Mouse (Mus musculus) CH12.LX (cell line): Measurements from ENCODE around the gene Pkp4. TPM values are rescaled to one million over a fixed set of nuclear protein-coding genes. Genes with fewer than 3 reads are reported as not detected.

Source experiments
- DNase-seq: peaks from one replicate; pipeline ENCODE4 v3.0.0-alpha.2; 2013; ENCODE audit errors: extremely low read depth
- H3K27ac ChIP-seq: 2 replicates; pipeline ENCODE4 v1.5.1; 2012; ENCODE audit warnings: low read depth, mild to moderate bottlenecking, control low read depth, moderate library complexity; ENCODE audit not compliant: insufficient read depth
- H3K27me3 ChIP-seq: replicated peaks from 2 replicates; pipeline ENCODE3; 2012; ENCODE audit warnings: inconsistent platforms
- H3K36me3 ChIP-seq, 2 experiments: replicated peaks in 1 of 2; 2 replicates each; pipeline versions ENCODE3 to v1.6.1; 2012; ENCODE audit warnings: inconsistent platforms in 1 of 2, low read length in 1 of 2, mild to moderate bottlenecking in 1 of 2, mixed read lengths in 1 of 2, moderate library complexity in 1 of 2; ENCODE audit not compliant: control insufficient read depth in 1 of 2, insufficient read depth in 1 of 2
- H3K4me1 ChIP-seq, 2 experiments: 2 replicates each; pipeline ENCODE4 v1.6.1; 2012; ENCODE audit warnings: inconsistent platforms in 1 of 2, moderate library complexity in 1 of 2; ENCODE audit not compliant: insufficient read depth in 2 of 2, control insufficient read depth in 1 of 2
- H3K4me2 ChIP-seq: 2 replicates; pipeline ENCODE4 v1.6.1; 2012; ENCODE audit warnings: low read depth, mild to moderate bottlenecking, control low read depth; ENCODE audit not compliant: poor library complexity, insufficient read depth, severe bottlenecking
- H3K4me3 ChIP-seq, 3 experiments: fragments of 150-350 bp in 1 of 3; sonication (generic) in 1 of 3; replicated peaks in 1 of 3; 2 replicates each; pipeline versions ENCODE3 to v1.5.1; 2011 to 2012; ENCODE audit warnings: low read depth in 2 of 3, low read length in 2 of 3, mild to moderate bottlenecking in 2 of 3, moderate library complexity in 2 of 3, control low read depth in 1 of 3, improper control_type of control experiment in 1 of 3, inconsistent platforms in 1 of 3, mixed read lengths in 1 of 3; ENCODE audit not compliant: poor library complexity in 1 of 3
- H3K79me2 ChIP-seq: replicated peaks from 2 replicates; pipeline ENCODE4 v1.6.1; 2012; ENCODE audit warnings: mild to moderate bottlenecking, moderate library complexity; ENCODE audit not compliant: control insufficient read depth, poor library complexity, insufficient read depth, severe bottlenecking; ENCODE audit errors: extremely low read depth
- H3K9ac ChIP-seq: 2 replicates; pipeline ENCODE4 v1.6.1; 2012; ENCODE audit warnings: low read depth, mild to moderate bottlenecking, control low read depth, moderate library complexity; ENCODE audit not compliant: insufficient read depth
- H3K9me3 ChIP-seq: replicated peaks from 2 replicates; pipeline ENCODE3; 2012; ENCODE audit warnings: low read length, inconsistent platforms, mixed read lengths
- BHLHE40 ChIP-seq: IDR thresholded peaks from 2 replicates; pipeline ENCODE4 v1.6.1; 2011; ENCODE audit warnings: mild to moderate bottlenecking, low read depth, low read length, improper control_type of control experiment
- CHD1 ChIP-seq: IDR thresholded peaks from 2 replicates; pipeline ENCODE4 v1.6.1; 2012; ENCODE audit warnings: low read depth, low read length, improper control_type of control experiment, inconsistent platforms
- EP300 ChIP-seq: IDR thresholded peaks from 2 replicates; pipeline ENCODE4 v1.6.1; 2011; ENCODE audit warnings: low read length, improper control_type of control experiment
- HCFC1 ChIP-seq: IDR thresholded peaks from 2 replicates; pipeline ENCODE4 v1.6.1; 2012; ENCODE audit warnings: low read depth, mild to moderate bottlenecking, inconsistent platforms, low read length, improper control_type of control experiment
- IRF4 ChIP-seq: IDR thresholded peaks from 2 replicates; pipeline ENCODE4 v1.6.1; 2014; ENCODE audit warnings: low read depth, mild to moderate bottlenecking, inconsistent platforms, low read length, improper control_type of control experiment
- JUN ChIP-seq: IDR thresholded peaks from 2 replicates; pipeline ENCODE4 v1.6.1; 2011; ENCODE audit warnings: low read depth, mild to moderate bottlenecking, low read length, improper control_type of control experiment, moderate library complexity; ENCODE audit not compliant: insufficient read depth
- JUND ChIP-seq: conservative IDR thresholded peaks from 2 replicates; pipeline ENCODE4 v1.6.1; 2011; ENCODE audit warnings: low read depth, low read length, improper control_type of control experiment
- KAT2A ChIP-seq: IDR thresholded peaks from 2 replicates; pipeline ENCODE4 v1.6.1; 2012; ENCODE audit warnings: low read length, improper control_type of control experiment, inconsistent platforms; ENCODE audit not compliant: insufficient replicate concordance
- MAFK ChIP-seq: IDR thresholded peaks from 2 replicates; pipeline ENCODE4 v1.6.1; 2011; ENCODE audit warnings: low read length, improper control_type of control experiment; ENCODE audit not compliant: insufficient replicate concordance
- MAX ChIP-seq: IDR thresholded peaks from 2 replicates; pipeline ENCODE4 v1.6.1; 2011; ENCODE audit warnings: low read length, improper control_type of control experiment
- MEF2A ChIP-seq: IDR thresholded peaks from 2 replicates; pipeline ENCODE4 v1.6.1; 2014; ENCODE audit warnings: low read depth, mild to moderate bottlenecking, inconsistent platforms, low read length, improper control_type of control experiment, borderline replicate concordance
- MYC ChIP-seq: IDR thresholded peaks from 2 replicates; pipeline ENCODE4 v1.6.1; 2011; ENCODE audit warnings: low read depth, mild to moderate bottlenecking, improper control_type of control experiment, low read length
- NELFE ChIP-seq: IDR thresholded peaks from 2 replicates; pipeline ENCODE4 v1.6.1; 2011; ENCODE audit warnings: low read depth, low read length, improper control_type of control experiment
- POLR2A ChIP-seq: IDR thresholded peaks from 2 replicates; pipeline ENCODE4 v1.6.1; 2011; ENCODE audit warnings: low read depth, mild to moderate bottlenecking, improper control_type of control experiment, low read length
- RAD21 ChIP-seq: IDR thresholded peaks from 2 replicates; pipeline ENCODE4 v1.6.1; 2011; ENCODE audit warnings: low read depth, mild to moderate bottlenecking, low read length, improper control_type of control experiment, moderate library complexity
- RCOR1 ChIP-seq: conservative IDR thresholded peaks from 2 replicates; pipeline ENCODE4 v1.6.1; 2012; ENCODE audit warnings: low read depth, mild to moderate bottlenecking, inconsistent platforms, low read length, improper control_type of control experiment
- SIN3A ChIP-seq: IDR thresholded peaks from 2 replicates; pipeline ENCODE4 v1.6.1; 2012; ENCODE audit warnings: low read length, improper control_type of control experiment, inconsistent platforms
- SMC3 ChIP-seq: IDR thresholded peaks from 2 replicates; pipeline ENCODE4 v1.6.1; 2011; ENCODE audit warnings: low read depth, low read length, improper control_type of control experiment
- UBTF ChIP-seq: IDR thresholded peaks from 2 replicates; pipeline ENCODE4 v1.6.1; 2012; ENCODE audit warnings: low read depth, mild to moderate bottlenecking, inconsistent platforms, low read length, improper control_type of control experiment, moderate library complexity
- USF1 ChIP-seq: IDR thresholded peaks from 2 replicates; pipeline ENCODE4 v1.6.1; 2014; ENCODE audit warnings: low read depth, mild to moderate bottlenecking, inconsistent platforms, low read length, improper control_type of control experiment
- USF2 ChIP-seq: conservative IDR thresholded peaks from 2 replicates; pipeline ENCODE4 v1.6.1; 2011; ENCODE audit warnings: low read depth, low read length, improper control_type of control experiment
- ZC3H11A ChIP-seq: IDR thresholded peaks from 2 replicates; pipeline ENCODE4 v1.6.1; 2012; ENCODE audit warnings: low read depth, mild to moderate bottlenecking, inconsistent platforms, low read length, improper control_type of control experiment
- ZMIZ1 ChIP-seq: IDR thresholded peaks from 2 replicates; pipeline ENCODE4 v1.6.1; 2012; ENCODE audit warnings: low read depth, mild to moderate bottlenecking, inconsistent platforms, low read length, improper control_type of control experiment
- dilution Hi-C: fragments of 300-500 bp; cut with MboI; formaldehyde crosslinking; loops from 2 replicates; pipeline ENCODE4 v1.14.3; 2020; ENCODE audit warnings: low sequenced_read_pairs; ENCODE audit not compliant: extremely low pct_unique_long_range_greater_than_20kb, extremely low pct_ligation_motif_present
- in situ Hi-C: fragments of 300-500 bp; cut with MboI; formaldehyde crosslinking; loops from 3 replicates; pipeline ENCODE4 v1.14.3; 2019; ENCODE audit warnings: low sequenced_read_pairs, low pct_ligation_motif_present, low pct_unique_long_range_greater_than_20kb, mixed read lengths
- polyA plus RNA-seq: library from polyadenylated mRNA; unstranded; fragments of >175 nt; gene quantifications from 2 replicates; pipeline ENCODE4 v1.2.1, GENCODE M21; 2012; ENCODE audit warnings: low read depth; ENCODE audit not compliant: insufficient read length
- total RNA-seq, 2 experiments: library from RNA; depleted of rRNA; stranded (reverse); fragments of 300-350 nt in 1 of 2; fragments of >200 nt in 1 of 2; gene quantifications; 2 replicates each; pipeline ENCODE4 v1.2.3; 2012 to 2014

Gene Pkp4
- total and polyA plus RNA-seq, 3 experiments: not detected

GRCm38 (mm10) chr2:59230656-59231055 lies 70.0 kb downstream of the Pkp4 start:
- H3K79me2 ChIP-seq: no peaks in the 10 kb centered on the region
- no peaks in the 10 kb centered on the region for H3K36me3 ChIP-seq
- no peaks in the 10 kb centered on the region for H3K4me1 ChIP-seq
- dilution Hi-C loops (no loop called here), in situ Hi-C loops (no loop called here)
- H3K27me3 ChIP-seq: no peaks in the 10 kb centered on the region
- DNase-seq: no peak
- TF ChIP-seq JUND (no peak), USF1 (no peak), JUN (no peak), POLR2A (no peak), NELFE (no peak)
- H3K9me3 ChIP-seq: peaks cover 73% of the 10 kb centered on the region
- no peak overlapping the region for H3K9ac ChIP-seq
- no peak overlapping the region for H3K4me2 ChIP-seq
- H3K27ac ChIP-seq: no peak overlapping the region
- no peak overlapping the region for H3K4me3 ChIP-seq

- H3K27me3 ChIP-seq: no peaks in the 10 kb centered on the region
- in situ Hi-C loops: no loop called here
- H3K4me2 ChIP-seq: no peak overlapping the region
- dilution Hi-C loops: no loop called here
- no peak overlapping the region for H3K4me3 ChIP-seq
- no peak for DNase-seq
- H3K27ac ChIP-seq: no peak overlapping the region
- no peaks in the 10 kb centered on the region for H3K4me1 ChIP-seq
- no peaks in the 10 kb centered on the region for H3K79me2 ChIP-seq
- TF ChIP-seq JUND (no peak), UBTF (no peak), SMC3 (no peak), POLR2A (no peak), IRF4 (no peak), RAD21 (no peak), MEF2A (no peak), CHD1 (no peak), USF1 (no peak), RCOR1 (no peak)
- no peak overlapping the region for H3K9ac ChIP-seq
- peaks cover 71% of the 10 kb centered on the region for H3K9me3 ChIP-seq
- no peaks in the 10 kb centered on the region for H3K36me3 ChIP-seq
Measured at GRCm38 (mm10) chr2:59231514-59231913, 70.9 kb downstream of the Pkp4 start.

DNA sequence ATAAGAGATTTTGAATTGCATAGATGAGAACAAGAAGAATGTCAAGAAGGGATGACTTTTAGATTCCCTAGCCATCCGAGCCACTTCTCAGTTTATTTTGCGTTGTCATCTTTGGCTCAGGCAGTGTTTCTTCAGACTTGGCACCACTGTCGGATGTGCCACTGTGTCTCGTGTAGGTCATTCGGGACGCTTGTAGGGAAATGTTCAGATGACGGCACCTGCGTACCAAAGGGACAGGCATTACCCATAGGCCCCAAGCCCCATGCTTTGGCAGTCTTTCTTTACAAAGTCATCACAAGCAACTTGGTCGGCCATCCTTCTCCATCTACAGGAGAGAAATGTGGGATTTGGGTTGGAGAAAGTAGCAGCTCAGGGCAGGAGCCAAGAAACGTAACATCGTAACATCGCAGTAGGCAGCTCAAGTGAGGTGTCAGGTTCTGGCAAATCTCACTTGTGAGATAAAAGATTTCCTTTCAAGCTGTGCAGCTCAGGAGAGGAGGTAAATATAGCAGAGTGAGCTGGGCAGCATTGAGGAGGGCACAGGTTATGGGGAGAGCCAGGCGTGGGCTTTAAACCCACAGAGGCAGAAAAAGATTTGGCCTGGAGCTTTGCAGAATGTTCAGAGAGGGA lies 72.8 kb downstream of the Pkp4 start:
- TF ChIP-seq MAFK (no peak), USF1 (no peak), MEF2A (no peak), EP300 (no peak), MYC (no peak), IRF4 (no peak), BHLHE40 (no peak), ZMIZ1 (no peak), CHD1 (no peak), ZC3H11A (no peak), RAD21 (no peak), MAX (no peak), HCFC1 (no peak), SIN3A (no peak), USF2 (no peak), KAT2A (no peak)
- H3K79me2 ChIP-seq: no peaks in the 10 kb centered on the region
- H3K9me3 ChIP-seq: peaks cover 61% of the 10 kb centered on the region
- H3K4me3 ChIP-seq: no peak overlapping the region
- no peak overlapping the region for H3K27ac ChIP-seq
- H3K27me3 ChIP-seq: no peaks in the 10 kb centered on the region
- in situ Hi-C loops: no loop called here
- no peak overlapping the region for H3K9ac ChIP-seq
- dilution Hi-C loops: no loop called here
- H3K4me1 ChIP-seq: no peaks in the 10 kb centered on the region
- no peak for DNase-seq
- H3K4me2 ChIP-seq: no peak overlapping the region
- no peaks in the 10 kb centered on the region for H3K36me3 ChIP-seq
